In genomic region chr1:34578851-34579781, GRCm38 (mm10) we compare ENCODE assay signal across 9 mouse cellular contexts. TPM values are rescaled to one million over a fixed set of nuclear protein-coding genes. Genes with fewer than 3 reads are reported as not detected.
DNase-seq lines count a peak whose midpoint lies in the region; ATAC-seq and TF ChIP-seq lines count a peak whose summit lies in the region.
"Had no signal": no experiment of that assay in that cellular context is flagged by ENCODE, and none has a peak within 500 bp of the region (broad histone marks: within the 10 kb centered on the region; RNA-seq: fewer than 3 reads in every experiment).

Gene Amer3 (plus strand): TSS chr1:34579657.

- DNase-seq in adrenal gland, adult (ENCODE audit: inconsistent age in 2 of 2, low spot score in 1 of 2): peak; percentile 72 to 88
- DNase-seq in cerebellum, adult 9-10 months: peak; percentile 88
- peak; percentile 68 to 81 for DNase-seq in frontal cortex, postnatal 10 days (ENCODE audit: low spot score in 2 of 2)
- peak; percentile 85 to 87 for DNase-seq in left cerebral cortex, postnatal 25 days (ENCODE audit: low spot score in 2 of 2)
- peak; percentile 89 for DNase-seq in right cerebral cortex, postnatal 25 days

- H3K36me3 ChIP-seq in intestine, postnatal 0 days (ENCODE audit: control insufficient read depth, insufficient read depth): no peaks in the 10 kb centered on the region

- no peaks in the 10 kb centered on the region for H3K9me3 ChIP-seq in intestine, postnatal 0 days (ENCODE audit: control insufficient read depth)

- under 1% methylated on average over 53 of the region's 53 CpGs for WGBS in intestine, postnatal 0 days

- no peak within 1 kb of the TSS for H3K27ac ChIP-seq in intestine, postnatal 0 days (ENCODE audit: low read depth, low read length)

- peak within 1 kb of the TSS; percentile 13 for H3K4me3 ChIP-seq in intestine, postnatal 0 days (ENCODE audit: low read depth, low read length)

- peaks cover 19% of the 10 kb centered on the region for H3K27me3 ChIP-seq in intestine, postnatal 0 days (replicated peaks; ENCODE audit: control insufficient read depth, insufficient read depth, low read length)

- ATAC-seq in intestine, postnatal 0 days: peak; percentile 79; the same call in 1 of the 2 replicates
- peak; percentile 96 for ATAC-seq in megakaryocyte-erythroid progenitor cell, adult 5-6 weeks (replicated peaks; ENCODE audit: low FRiP score, low TSS enrichment, poor library complexity, severe bottlenecking)
- ATAC-seq in erythroblast, adult 5-6 weeks (replicated peaks; ENCODE audit: low FRiP score, poor library complexity, severe bottlenecking): no peak

- intact Hi-C loops in left cerebral cortex, postnatal 25 days (cut with DNase I): no loop called here

- TF ChIP-seq CTCF in intestine, postnatal 0 days (IDR thresholded peaks at IDR 0.05; ENCODE audit: low read depth): peak; percentile 24; the same call in 1 of the 2 replicates

- H3K4me1 ChIP-seq in intestine, postnatal 0 days (replicated peaks; ENCODE audit: control insufficient read depth, insufficient read depth, low read length): no peaks in the 10 kb centered on the region

- no peak within 1 kb of the TSS for H3K9ac ChIP-seq in intestine, postnatal 0 days (ENCODE audit: low read depth, low read length)

- peak within 1 kb of the TSS; percentile 48 for H3K4me2 ChIP-seq in intestine, postnatal 0 days (replicated peaks; ENCODE audit: low read depth)

RNA-seq across cellular contexts. Expression of gene Amer3, which starts in this region (rescaled TPM):
- 0.18 and 0.31 TPM in 2 replicates for polyA plus RNA-seq in intestine, postnatal 0 days (2015; fragmentation: Nextera tagmentation; extraction: Ambion mirVana)
- 10 to 100 TPM; 25.8 to 27.5 TPM for total RNA-seq in left cerebral cortex, postnatal 25 days (2021)
- total RNA-seq in megakaryocyte-erythroid progenitor cell, adult 5-6 weeks (2014; fragmentation: Nextera tagmentation): not detected in 2 replicates
- total RNA-seq in megakaryocyte-erythroid progenitor cell, adult 5-6 weeks (2017): not detected in 2 replicates
- total RNA-seq in erythroblast, adult 5-6 weeks (2015; ENCODE audit: low replicate concordance): not detected in 2 replicates
- total RNA-seq in erythroblast, adult 5-6 weeks (2017; ENCODE audit: low replicate concordance): 0.56 TPM in 1 of 2 replicates, not detected in the other
- total RNA-seq: liver, adult 2 months had no signal
- polyA plus RNA-seq: liver, adult 2 months had no signal

Comparison
In these comparisons a context has a peak if more than half of its experiments do, and no peak if none do; other contexts are left out.
1. RNA of gene Amer3 (total RNA-seq): 25.8 to 27.5 TPM in left cerebral cortex, postnatal 25 days; not detected in megakaryocyte-erythroid progenitor cell, adult 5-6 weeks and 0.56 TPM in erythroblast, adult 5-6 weeks; every median in the first group is over 10 times any median in the second.
2. Peak in ATAC-seq, H3K4me3 ChIP-seq and H3K4me2 ChIP-seq in intestine, postnatal 0 days; RNA of the gene not detected or under 1 TPM.
3. Peak in ATAC-seq in megakaryocyte-erythroid progenitor cell, adult 5-6 weeks; RNA of the gene not detected or under 1 TPM.
4. Peak in every context shown above with its lines, with median percentiles within 50 percentile points of each other: DNase-seq.